ENCODE assay signal across 8 mouse cellular contexts in the genomic region with DNA sequence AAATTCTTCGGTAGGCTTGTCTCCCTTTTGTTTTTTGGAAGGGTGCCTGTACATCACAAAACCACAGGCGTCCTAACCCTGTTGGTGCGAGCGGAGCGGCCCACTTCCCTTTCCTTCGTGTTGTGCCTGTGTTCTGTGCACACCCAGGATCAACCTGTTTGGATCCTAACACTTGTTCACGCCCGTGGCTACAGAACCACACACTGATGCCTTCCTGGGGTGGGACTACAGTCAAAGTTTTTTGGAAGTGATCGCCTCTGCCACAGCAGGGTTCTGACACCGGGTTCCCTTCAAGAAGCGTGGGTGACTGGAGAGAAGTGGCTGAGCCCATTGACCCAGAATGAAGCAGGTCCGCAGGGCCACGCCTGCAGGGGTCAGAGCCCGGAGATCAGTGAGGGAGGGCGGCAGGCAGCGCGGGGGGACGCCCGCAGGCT. TPM values are rescaled to one million over a fixed set of nuclear protein-coding genes. Genes with fewer than 3 reads are reported as not detected.
DNase-seq lines count a peak whose midpoint lies in the region; ATAC-seq and TF ChIP-seq lines count a peak whose summit lies in the region.

No protein-coding gene starts in this region.

- POLR2A ChIA-PET in Patski (lab: Charles Lee): interaction anchor here (1.0 to 1.6 kb wide), 5 partner anchors 9 to 91 kb away, joined by 3 to 5 read pairs (median 3); no protein-coding TSS in a partner anchor

- TF ChIP-seq EP300 in stomach, postnatal 0 days (optimal IDR thresholded peaks at IDR 0.05): no peak

- peak overlapping the region; percentile 79 for H3K9ac ChIP-seq in kidney, embryonic 15.5 days
- H3K9ac ChIP-seq in forebrain, embryonic 13.5 days: peak overlapping the region; percentile 75
- peak overlapping the region; percentile 82 for H3K9ac ChIP-seq in liver, embryonic 15.5 days
- peak overlapping the region; percentile 80 for H3K9ac ChIP-seq in stomach, postnatal 0 days (ENCODE audit: low read length)

- H3K4me1 ChIP-seq in kidney, embryonic 15.5 days: peaks cover 18% of the 10 kb centered on the region
- peaks cover 24% of the 10 kb centered on the region for H3K4me1 ChIP-seq in forebrain, embryonic 13.5 days
- H3K4me1 ChIP-seq in liver, embryonic 15.5 days (replicated peaks): peaks cover 40% of the 10 kb centered on the region
- H3K4me1 ChIP-seq in stomach, postnatal 0 days (replicated peaks; ENCODE audit: control insufficient read depth, insufficient read depth): no peaks in the 10 kb centered on the region

- peak overlapping the region; percentile 90 for H3K4me3 ChIP-seq in kidney, embryonic 15.5 days (replicated peaks)
- H3K4me3 ChIP-seq in forebrain, embryonic 13.5 days: peak overlapping the region; percentile 73
- H3K4me3 ChIP-seq in liver, embryonic 15.5 days (replicated peaks): peak overlapping the region; percentile 82
- peak overlapping the region; percentile 74 for H3K4me3 ChIP-seq in stomach, postnatal 0 days (ENCODE audit: low read depth, low read length)

- in situ Hi-C loops in Patski (cut with MboI; ENCODE audit: low pct_unique_long_range_greater_than_20kb): no loop called here

- under 1% methylated on average over 19 of the region's 19 CpGs for WGBS in kidney, embryonic 15.5 days
- WGBS in forebrain, embryonic 13.5 days: 0% methylated on average over 15 of the region's 19 CpGs
- WGBS in liver, embryonic 15.5 days (ENCODE audit: insufficient replicate concordance): under 1% methylated on average over 19 of the region's 19 CpGs
- under 1% methylated on average over 19 of the region's 19 CpGs for WGBS in stomach, postnatal 0 days

- H3K27ac ChIP-seq in kidney, embryonic 15.5 days: peak overlapping the region; percentile 92
- peak overlapping the region; percentile 28 for H3K27ac ChIP-seq in forebrain, embryonic 13.5 days
- peak overlapping the region; percentile 86 for H3K27ac ChIP-seq in liver, embryonic 15.5 days (replicated peaks)
- peak overlapping the region; percentile 93 for H3K27ac ChIP-seq in stomach, postnatal 0 days (replicated peaks)

- H3K4me2 ChIP-seq in kidney, embryonic 15.5 days: peak overlapping the region; percentile 74
- peak overlapping the region; percentile 75 for H3K4me2 ChIP-seq in forebrain, embryonic 13.5 days
- peak overlapping the region; percentile 79 for H3K4me2 ChIP-seq in liver, embryonic 15.5 days
- H3K4me2 ChIP-seq in stomach, postnatal 0 days (replicated peaks; ENCODE audit: low read depth): peak overlapping the region; percentile 70

- H3K9me3 ChIP-seq in kidney, embryonic 15.5 days (replicated peaks): no peaks in the 10 kb centered on the region
- H3K9me3 ChIP-seq in forebrain, embryonic 13.5 days (replicated peaks): no peaks in the 10 kb centered on the region
- no peaks in the 10 kb centered on the region for H3K9me3 ChIP-seq in liver, embryonic 15.5 days (replicated peaks)
- H3K9me3 ChIP-seq in stomach, postnatal 0 days (ENCODE audit: control insufficient read depth, low read length): no peaks in the 10 kb centered on the region

- peak; percentile 75 for ATAC-seq in kidney, embryonic 15.5 days (replicated peaks; ENCODE audit: low FRiP score)
- ATAC-seq in Patski: peak; percentile 68
- peak; percentile 57 for ATAC-seq in forebrain, embryonic 13.5 days
- ATAC-seq in liver, embryonic 15.5 days (ENCODE audit: insufficient read depth): peak; percentile 44
- ATAC-seq in stomach, postnatal 0 days (ENCODE audit: low FRiP score, low TSS enrichment): peak; percentile 67

- DNase-seq in kidney, postnatal 10 days: no peak
- DNase-seq in Patski (ENCODE audit: low read depth, low spot score): no peak
- DNase-seq in stomach, postnatal 0 days (ENCODE audit: low spot score): no peak
- DNase-seq in cerebellum, adult 8-10 months: no peak
- no peak for DNase-seq in testis, postnatal 10 days (ENCODE audit: low spot score)

- peaks cover 27% of the 10 kb centered on the region for H3K36me3 ChIP-seq in kidney, embryonic 15.5 days
- H3K36me3 ChIP-seq in forebrain, embryonic 13.5 days (ENCODE audit: poor library complexity, severe bottlenecking): no peaks in the 10 kb centered on the region
- H3K36me3 ChIP-seq in liver, embryonic 15.5 days (replicated peaks): peaks cover 6% of the 10 kb centered on the region; the same call in 1 of the 2 replicates
- peaks cover 2% of the 10 kb centered on the region; the same call in 1 of the 2 replicates for H3K36me3 ChIP-seq in stomach, postnatal 0 days (ENCODE audit: control insufficient read depth, insufficient read depth, low read length)

- TF ChIP-seq CTCF in Patski (IDR thresholded peaks at IDR 0.05): no peak
- 0 out of 2 replicates have a peak, but pooled peaks have one; percentile 1 for TF ChIP-seq CTCF in stomach, postnatal 0 days (IDR thresholded peaks at IDR 0.05; ENCODE audit: low read depth)

- no peaks in the 10 kb centered on the region for H3K27me3 ChIP-seq in kidney, embryonic 15.5 days
- no peaks in the 10 kb centered on the region for H3K27me3 ChIP-seq in Patski
- H3K27me3 ChIP-seq in forebrain, embryonic 13.5 days: no peaks in the 10 kb centered on the region
- H3K27me3 ChIP-seq in liver, embryonic 15.5 days: no peaks in the 10 kb centered on the region
- H3K27me3 ChIP-seq in stomach, postnatal 0 days (ENCODE audit: control insufficient read depth, insufficient read depth, low read length): no peaks in the 10 kb centered on the region

- CTCF ChIA-PET in Patski (lab: Charles Lee): interaction anchor here (1.6 kb wide), 1 partner anchor 11 kb away, joined by 7 read pairs; no protein-coding TSS in a partner anchor

RNA-seq across cellular contexts. Expression of a gene that starts 0.5 kb away (rescaled TPM):
- 113 and 122 TPM in 2 replicates for polyA plus RNA-seq in kidney, embryonic 15.5 days (2015; fragmentation: Nextera tagmentation; extraction: Ambion mirVana)
- polyA plus RNA-seq in Patski (2021): 240 TPM
- 37.1 and 37.9 TPM in 2 replicates for polyA plus RNA-seq in forebrain, embryonic 13.5 days (2015; fragmentation: Nextera tagmentation; extraction: Ambion mirVana)
- 82.5 and 101 TPM in 2 replicates for polyA plus RNA-seq in liver, embryonic 15.5 days (2015; fragmentation: Nextera tagmentation; extraction: Ambion mirVana)
- polyA plus RNA-seq in stomach, postnatal 0 days (2015; fragmentation: Nextera tagmentation; extraction: Ambion mirVana): 85.5 and 88.0 TPM in 2 replicates

RNA-seq across cellular contexts. Expression of a gene that starts 29.3 kb away (rescaled TPM):
- 0.50 and 0.58 TPM in 2 replicates for polyA plus RNA-seq in kidney, embryonic 15.5 days (2015; fragmentation: Nextera tagmentation; extraction: Ambion mirVana)
- 5.0 TPM for polyA plus RNA-seq in Patski (2021)
- 6.1 and 6.5 TPM in 2 replicates for polyA plus RNA-seq in forebrain, embryonic 13.5 days (2015; fragmentation: Nextera tagmentation; extraction: Ambion mirVana)
- polyA plus RNA-seq in liver, embryonic 15.5 days (2015; fragmentation: Nextera tagmentation; extraction: Ambion mirVana): 0.10 and 0.29 TPM in 2 replicates
- polyA plus RNA-seq in stomach, postnatal 0 days (2015; fragmentation: Nextera tagmentation; extraction: Ambion mirVana): 0.40 and 0.53 TPM in 2 replicates

RNA-seq across cellular contexts. Expression of a gene that starts 31.1 kb away (rescaled TPM):
- 50.3 and 56.1 TPM in 2 replicates for polyA plus RNA-seq in kidney, embryonic 15.5 days (2015; fragmentation: Nextera tagmentation; extraction: Ambion mirVana)
- polyA plus RNA-seq in Patski (2021): 219 TPM
- 47.0 and 48.6 TPM in 2 replicates for polyA plus RNA-seq in forebrain, embryonic 13.5 days (2015; fragmentation: Nextera tagmentation; extraction: Ambion mirVana)
- polyA plus RNA-seq in liver, embryonic 15.5 days (2015; fragmentation: Nextera tagmentation; extraction: Ambion mirVana): 36.6 and 38.2 TPM in 2 replicates
- polyA plus RNA-seq in stomach, postnatal 0 days (2015; fragmentation: Nextera tagmentation; extraction: Ambion mirVana): 27.5 and 29.8 TPM in 2 replicates

RNA-seq across cellular contexts. Expression of a gene that starts 38.0 kb away (rescaled TPM):
- polyA plus RNA-seq in kidney, embryonic 15.5 days (2015; fragmentation: Nextera tagmentation; extraction: Ambion mirVana): 0.06 and 0.14 TPM in 2 replicates
- polyA plus RNA-seq in Patski (2021): 0.03 TPM
- polyA plus RNA-seq in forebrain, embryonic 13.5 days (2015; fragmentation: Nextera tagmentation; extraction: Ambion mirVana): 0.13 and 0.14 TPM in 2 replicates
- 0.03 TPM in 1 of 2 replicates, not detected in the other for polyA plus RNA-seq in liver, embryonic 15.5 days (2015; fragmentation: Nextera tagmentation; extraction: Ambion mirVana)
- polyA plus RNA-seq in stomach, postnatal 0 days (2015; fragmentation: Nextera tagmentation; extraction: Ambion mirVana): 0.04 and 0.10 TPM in 2 replicates

Comparison
In these comparisons a context has a peak if more than half of its experiments do, and no peak if none do; other contexts are left out.
1. H3K27ac ChIP-seq: peak in every context shown above with its lines; median percentile 93 in stomach, postnatal 0 days; 92 in kidney, embryonic 15.5 days; 86 in liver, embryonic 15.5 days; 28 in forebrain, embryonic 13.5 days.